Mouse (Mus musculus) megakaryocyte, embryonic 14.5 days (primary cell): ENCODE measurements around the gene Cnr2.

Experiments
- FLI1 ChIP-seq: IDR thresholded peaks from 2 replicates; pipeline ENCODE4 v1.6.1; 2012; ENCODE audit warnings: low read length, inconsistent platforms, mixed read lengths
- GATA1 ChIP-seq: IDR thresholded peaks from 3 replicates; pipeline ENCODE4 v1.6.1; 2012; ENCODE audit warnings: mixed read lengths, low read length, inconsistent platforms, borderline replicate concordance

- TF ChIP-seq GATA1 (no peak), FLI1 (no peak)
Measured at GRCm38 (mm10) chr4:135909326-135910066, 14.3 kb downstream of the Cnr2 start.
